Mouse (Mus musculus) cerebellum, postnatal 14 days (tissue): ENCODE measurements around the gene Mobp.
"Not testable (repeated sequence)": the region's sequence is repeated elsewhere in the genome, so short reads cannot be mapped to it uniquely, and the experiment has no call there.

Experiments used
- DNase-seq, 2 experiments: peaks; one replicate each; pipeline ENCODE4 v3.0.0; 2021; ENCODE audit warnings: mixed read lengths in 2 of 2

Gene Mobp

GRCm38 (mm10) chr9:120149222-120149828 is at the start of gene Mobp:
Gene Mobp (plus strand): TSS chr9:120149707.
- DNase-seq = no peak

GRCm38 (mm10) chr9:120101165-120101564 is 48.3 kb upstream of the Mobp start:
- no peak for DNase-seq

GRCm38 (mm10) chr9:120108953-120109352 is 40.6 kb upstream of the Mobp start:
- DNase-seq = not testable (repeated sequence)

GRCm38 (mm10) chr9:120110211-120111018 is 39.1 kb upstream of the Mobp start, which contains the start of gene Slc25a38:
Gene Slc25a38 (plus strand): TSS chr9:120110374.
- DNase-seq = peak; percentile 97 to 98

GRCm38 (mm10) chr9:120111156-120111945 is 38.2 kb upstream of the Mobp start:
- DNase-seq = no peak

GRCm38 (mm10) chr9:120112472-120112871 is 37.0 kb upstream of the Mobp start:
- no peak for DNase-seq

- DNase-seq = no peak
These were observed 36.1 kb upstream of the Mobp start for GRCm38 (mm10) chr9:120113456-120113855.

GRCm38 (mm10) chr9:120114051-120114788 is 35.3 kb upstream of the Mobp start:
- DNase-seq = no peak

- DNase-seq = no peak
These were observed 34.7 kb upstream of the Mobp start for GRCm38 (mm10) chr9:120114789-120115151.

- DNase-seq = no peak
These were observed 33.9 kb upstream of the Mobp start for GRCm38 (mm10) chr9:120115580-120115979.

GRCm38 (mm10) chr9:120116184-120116624 is 33.3 kb upstream of the Mobp start:
- DNase-seq = no peak

GRCm38 (mm10) chr9:120118212-120118611 is 31.3 kb upstream of the Mobp start:
- DNase-seq = no peak

- no peak for DNase-seq
These were observed 29.0 kb upstream of the Mobp start for GRCm38 (mm10) chr9:120120503-120120902.

- no peak for DNase-seq
These were observed 22.6 kb upstream of the Mobp start for GRCm38 (mm10) chr9:120126868-120127267.

GRCm38 (mm10) chr9:120127538-120128251 is 21.8 kb upstream of the Mobp start, which contains the start of gene Rpsa:
Gene Rpsa (plus strand): TSS chr9:120127689.
- DNase-seq = peak; percentile 97

- no peak for DNase-seq
These were observed 20.2 kb upstream of the Mobp start for GRCm38 (mm10) chr9:120129276-120129675.

GRCm38 (mm10) chr9:120131784-120132288 is 17.7 kb upstream of the Mobp start:
- DNase-seq = no peak

GRCm38 (mm10) chr9:120132980-120133754 is 16.3 kb upstream of the Mobp start:
- DNase-seq = no peak

- DNase-seq = no peak
These were observed 15.6 kb upstream of the Mobp start for GRCm38 (mm10) chr9:120133755-120134475.

GRCm38 (mm10) chr9:120134529-120135160 is 14.9 kb upstream of the Mobp start:
- DNase-seq = no peak
